Mouse (Mus musculus): Measurements from ENCODE around the gene Golt1a.
A peak's percentile ranks its signal among the peaks of the same experiment; 100 is the strongest.

Gene Golt1a

DNA sequence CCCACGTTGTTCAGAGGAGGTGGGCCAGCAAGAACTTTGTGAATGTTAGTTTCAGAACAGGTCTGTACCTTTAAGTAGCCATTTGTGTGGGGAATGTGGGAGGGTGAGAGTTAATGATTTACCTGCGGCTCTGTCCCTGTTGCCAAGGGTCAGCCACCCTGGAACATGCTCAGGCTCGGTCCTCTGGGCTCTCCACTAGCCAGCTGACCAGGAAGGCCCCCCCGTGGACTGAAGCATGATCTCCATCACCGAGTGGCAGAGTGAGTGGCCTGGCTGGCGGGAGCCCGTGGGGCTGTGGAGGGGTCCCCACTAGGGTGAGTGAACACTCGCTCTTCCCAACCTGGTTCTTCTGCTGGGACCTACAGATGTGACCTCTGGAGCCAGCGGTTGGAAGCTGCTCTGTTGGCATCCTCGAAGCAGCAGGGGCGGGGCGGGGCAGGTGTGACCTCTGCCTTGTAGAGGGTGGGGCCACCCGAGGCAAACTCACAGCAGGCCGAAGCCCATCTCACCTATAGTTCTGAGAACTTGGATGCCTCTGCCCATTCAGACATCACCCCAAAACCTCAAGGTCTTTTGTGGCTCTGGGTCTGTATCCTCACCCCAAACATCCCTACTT, at the start of gene Golt1a:
TSS of gene Golt1a (plus strand) at position 149 of the 616 bp plus-strand sequence.
- DNase-seq (ENCODE audit: low spot score in 2 of 2): no peak

DNA sequence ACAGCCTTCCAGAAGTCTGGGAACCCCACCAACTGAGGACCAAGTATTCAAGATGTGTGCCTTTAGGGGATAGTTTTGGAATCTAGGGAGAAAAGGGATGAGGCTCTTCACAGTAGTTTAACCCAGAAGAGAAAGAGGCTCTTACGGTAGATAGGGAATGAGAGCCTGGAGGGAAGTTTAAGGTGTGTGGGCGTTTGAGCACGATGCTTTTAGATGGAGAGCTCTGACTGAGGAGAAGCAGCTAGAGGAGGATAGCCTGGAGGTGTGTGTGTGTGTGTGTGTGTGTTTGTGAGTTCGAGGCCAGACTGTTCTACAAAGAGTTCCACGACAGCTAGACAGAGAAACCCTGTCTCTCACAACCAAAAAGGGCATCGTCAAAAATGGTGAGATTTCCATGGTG, 47.0 kb upstream of the Golt1a start:
- DNase-seq (ENCODE audit: low spot score in 2 of 2): no peak

DNA sequence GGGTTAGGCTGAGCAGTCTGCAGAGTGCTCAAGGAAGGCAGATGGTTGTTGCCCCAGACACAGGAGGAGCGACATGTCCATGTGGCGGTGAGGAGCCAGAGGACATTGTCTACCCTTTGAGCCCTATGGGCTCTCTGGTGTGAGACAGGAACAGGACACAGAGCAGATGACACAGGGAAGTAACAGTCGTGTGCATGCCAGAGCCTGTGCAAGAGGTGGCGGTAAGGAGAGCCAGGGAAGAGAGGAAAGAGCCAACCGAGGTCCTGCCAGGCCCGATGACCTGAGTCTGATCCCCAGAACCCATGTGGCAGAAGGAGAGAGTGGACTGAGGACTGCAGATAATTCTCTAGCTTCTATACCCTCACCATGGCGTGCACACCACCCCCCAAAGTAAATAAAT, 46.5 kb upstream of the Golt1a start:
- DNase-seq (ENCODE audit: low spot score in 2 of 2): no peak

DNA sequence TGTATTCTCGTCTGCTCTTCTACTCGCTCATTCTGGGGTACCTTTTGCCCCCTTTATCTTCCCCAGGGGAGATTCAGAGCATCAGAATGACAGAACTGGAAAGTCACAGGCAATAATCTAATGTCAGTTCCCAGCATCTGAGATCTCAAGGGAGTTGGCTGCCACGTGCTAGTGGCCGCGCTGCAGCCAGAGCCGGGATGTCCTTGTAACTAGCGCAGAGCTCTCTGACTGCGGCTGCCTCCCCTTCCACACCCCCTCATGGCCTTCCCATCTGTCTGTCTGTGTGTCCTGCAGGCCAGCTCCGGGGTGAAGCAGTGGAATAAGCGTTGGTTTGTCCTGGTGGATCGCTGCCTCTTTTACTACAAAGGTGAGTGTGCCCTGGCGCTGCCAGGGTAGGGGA, 45.2 kb upstream of the Golt1a start:
- DNase-seq (ENCODE audit: low spot score in 2 of 2): no peak

DNA sequence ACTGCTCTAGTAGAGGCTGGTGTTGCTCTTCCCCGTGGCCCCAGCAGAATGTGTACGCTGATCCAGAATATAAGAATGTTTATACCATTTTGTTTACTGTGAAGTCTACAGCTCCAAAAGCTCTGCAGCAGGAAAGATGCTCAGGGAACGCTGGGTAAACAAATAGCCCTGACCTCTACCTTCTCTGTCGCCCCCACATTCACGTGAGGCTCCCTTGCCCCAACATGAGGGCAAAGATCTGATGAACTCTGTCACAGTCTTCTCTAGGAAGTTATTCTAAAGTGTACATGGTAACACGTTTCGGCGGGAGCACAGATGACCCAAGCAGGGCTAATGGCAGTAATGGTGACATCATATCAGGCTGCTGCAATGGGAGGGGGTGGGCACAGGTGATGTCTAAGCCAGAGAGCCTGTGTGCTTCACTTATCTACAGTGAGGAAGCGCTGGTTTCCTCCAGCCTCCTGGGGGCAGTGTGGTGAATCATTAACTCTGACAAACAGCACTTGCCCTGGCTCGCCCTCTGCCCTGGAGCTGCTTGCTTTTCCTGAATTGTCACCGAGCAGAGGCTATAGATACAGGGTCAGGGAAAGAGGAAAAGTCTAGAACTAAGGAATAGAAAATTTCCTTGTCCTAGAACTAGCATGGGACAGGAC, 44.4 kb upstream of the Golt1a start:
- no peak for DNase-seq (ENCODE audit: low spot score in 2 of 2)

DNA sequence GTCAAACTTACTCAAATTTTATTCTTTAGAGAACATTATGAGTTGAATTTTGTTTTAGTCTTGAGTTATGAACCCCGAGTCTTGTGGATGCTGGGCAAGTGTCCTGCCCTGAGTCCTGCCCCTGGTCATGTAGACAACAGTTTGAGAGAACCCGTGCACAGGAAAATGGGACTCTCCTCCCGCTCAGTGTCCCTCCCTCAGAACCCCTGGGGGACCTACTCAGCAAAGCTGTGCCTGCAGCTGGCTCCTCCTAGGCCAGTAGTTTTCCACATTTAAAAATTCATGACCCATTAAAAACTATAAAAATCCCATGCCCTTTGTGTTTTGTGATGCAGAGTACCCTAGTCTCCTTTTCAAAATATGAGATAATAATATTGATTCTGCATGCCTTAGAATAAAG, 42.5 kb upstream of the Golt1a start:
- DNase-seq (ENCODE audit: low spot score in 2 of 2): no peak

DNA sequence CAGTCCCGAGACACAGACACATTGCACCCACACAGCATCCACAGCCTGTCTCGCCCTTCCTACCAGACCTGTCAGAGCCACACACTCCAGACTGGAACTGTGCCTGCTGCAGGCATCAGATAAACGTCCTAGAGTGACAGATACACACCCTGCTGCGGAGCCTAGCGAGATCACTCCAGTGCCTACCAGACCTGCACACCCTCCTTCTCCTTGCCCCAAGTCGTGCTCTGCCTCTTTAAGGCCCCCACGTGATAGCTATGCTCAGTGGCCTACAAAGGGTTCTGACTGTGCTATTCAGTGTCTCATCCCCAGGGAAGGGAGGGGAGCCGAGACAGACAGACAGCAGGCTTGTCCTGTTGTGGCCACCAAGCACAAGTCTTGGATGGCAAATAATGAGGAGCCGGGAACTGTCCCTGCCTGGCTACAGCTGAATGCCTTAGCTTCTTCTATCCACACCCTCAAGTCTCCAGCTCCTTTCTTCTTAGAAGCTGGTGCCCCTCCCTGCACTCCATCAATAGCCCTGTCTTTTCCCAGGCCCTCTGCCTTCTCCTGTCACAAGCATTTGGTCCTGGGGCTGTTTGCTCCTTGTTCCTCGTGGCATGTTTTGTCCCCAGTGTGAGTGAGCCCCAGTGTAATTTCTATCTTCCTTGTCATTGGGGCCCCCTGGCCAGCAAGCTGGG, 41.6 kb upstream of the Golt1a start:
- no peak for DNase-seq (ENCODE audit: low spot score in 2 of 2)

DNA sequence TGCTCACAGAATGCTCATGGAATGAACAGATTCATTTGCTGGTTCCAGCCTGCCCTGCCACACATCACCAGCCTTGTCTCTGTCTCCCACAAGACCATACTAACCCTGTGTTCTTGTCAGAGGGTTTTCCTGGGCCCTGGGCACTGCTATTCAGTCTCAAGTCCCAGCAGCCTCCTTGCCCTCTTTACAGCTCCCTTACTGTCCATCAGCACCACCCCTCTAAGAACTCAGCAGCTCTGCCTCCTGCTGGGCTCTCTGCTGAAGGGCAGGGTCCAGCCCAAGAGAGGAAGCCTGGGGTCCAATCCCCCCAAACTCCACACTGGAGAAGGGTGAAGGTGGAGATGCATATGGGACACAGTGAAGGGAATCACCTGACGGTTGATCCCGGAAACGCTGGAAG, 41.1 kb upstream of the Golt1a start:
- DNase-seq (ENCODE audit: low spot score in 2 of 2): no peak

DNA sequence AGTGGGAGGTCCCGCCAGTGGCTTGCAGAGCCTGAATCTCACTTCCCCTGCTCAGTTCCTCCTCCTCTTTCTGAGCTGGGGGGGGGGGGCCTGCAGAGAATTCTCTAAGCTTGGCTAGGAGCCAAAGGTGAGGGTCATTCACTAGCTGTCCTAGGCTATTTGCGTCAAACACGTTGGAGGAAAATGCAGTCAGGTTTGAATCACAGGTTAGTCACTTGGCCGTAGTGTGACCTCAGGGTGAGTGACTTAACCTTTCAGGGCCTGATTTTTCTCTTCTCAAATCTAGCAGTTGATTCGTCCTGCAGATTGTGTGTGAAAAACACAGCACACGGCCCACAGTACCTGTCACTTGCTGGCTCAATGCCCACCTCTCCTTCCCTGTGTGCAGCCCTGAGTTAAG, 39.3 kb upstream of the Golt1a start:
- DNase-seq (ENCODE audit: low spot score in 2 of 2): no peak

DNA sequence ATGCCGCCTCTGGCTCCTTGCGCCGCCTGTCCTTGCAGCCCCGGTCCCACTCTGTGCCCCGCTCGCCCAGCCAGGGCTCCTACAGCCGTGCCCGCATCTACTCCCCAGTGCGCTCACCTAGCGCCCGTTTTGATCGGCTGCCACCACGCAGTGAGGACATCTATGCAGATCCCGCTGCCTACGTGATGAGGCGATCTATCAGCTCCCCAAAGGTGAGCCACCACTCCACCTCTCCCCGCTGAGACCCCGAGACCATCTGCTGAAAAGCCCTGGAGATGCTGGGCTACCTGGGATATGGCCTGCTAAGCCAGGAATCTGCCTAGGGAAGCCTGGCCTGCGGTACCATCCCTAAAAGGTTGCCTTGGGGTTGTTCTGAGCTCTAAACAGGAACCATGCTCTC, 35.4 kb upstream of the Golt1a start:
- DNase-seq (ENCODE audit: low spot score in 2 of 2): no peak

DNA sequence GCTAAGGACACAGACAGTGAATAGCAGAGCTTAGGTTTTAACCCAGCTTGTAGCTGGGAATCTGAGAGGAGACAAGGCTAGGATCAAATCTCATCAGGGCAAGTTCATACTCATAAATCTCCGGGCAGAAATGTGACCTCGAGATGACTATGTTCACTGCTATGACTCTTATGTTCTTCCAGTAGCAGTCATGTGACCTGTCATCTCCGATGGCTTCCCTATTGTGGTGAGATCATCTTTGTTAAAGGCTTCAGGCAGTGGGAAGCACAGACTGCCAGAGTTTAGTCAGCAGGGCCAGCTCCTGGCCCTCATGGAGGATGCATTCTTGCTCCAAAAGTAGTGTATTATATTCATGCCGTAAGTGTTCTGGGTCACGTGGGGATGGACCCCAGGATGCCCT, 32.6 kb upstream of the Golt1a start:
- DNase-seq (ENCODE audit: low spot score in 2 of 2): no peak

DNA sequence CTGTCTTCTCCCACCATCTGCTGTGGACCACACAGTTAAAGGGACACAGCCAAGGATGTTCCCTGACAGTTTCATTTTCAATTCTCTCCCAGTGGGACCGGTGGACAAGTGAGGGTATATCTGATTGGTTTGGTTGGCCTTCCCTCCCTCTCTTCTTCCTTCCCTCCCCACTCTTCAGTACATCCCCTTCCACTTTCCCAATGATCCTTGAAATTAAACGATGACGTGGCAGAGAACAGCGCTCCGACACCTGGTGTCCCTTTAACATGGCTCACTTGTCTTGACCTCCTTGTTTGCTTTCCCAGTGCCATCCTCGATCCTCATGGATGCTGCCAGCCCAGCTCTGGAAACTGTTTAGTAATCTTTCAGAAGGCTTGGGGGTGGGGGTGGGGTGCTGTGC, 31.1 kb upstream of the Golt1a start:
- no peak for DNase-seq (ENCODE audit: low spot score in 2 of 2)

DNA sequence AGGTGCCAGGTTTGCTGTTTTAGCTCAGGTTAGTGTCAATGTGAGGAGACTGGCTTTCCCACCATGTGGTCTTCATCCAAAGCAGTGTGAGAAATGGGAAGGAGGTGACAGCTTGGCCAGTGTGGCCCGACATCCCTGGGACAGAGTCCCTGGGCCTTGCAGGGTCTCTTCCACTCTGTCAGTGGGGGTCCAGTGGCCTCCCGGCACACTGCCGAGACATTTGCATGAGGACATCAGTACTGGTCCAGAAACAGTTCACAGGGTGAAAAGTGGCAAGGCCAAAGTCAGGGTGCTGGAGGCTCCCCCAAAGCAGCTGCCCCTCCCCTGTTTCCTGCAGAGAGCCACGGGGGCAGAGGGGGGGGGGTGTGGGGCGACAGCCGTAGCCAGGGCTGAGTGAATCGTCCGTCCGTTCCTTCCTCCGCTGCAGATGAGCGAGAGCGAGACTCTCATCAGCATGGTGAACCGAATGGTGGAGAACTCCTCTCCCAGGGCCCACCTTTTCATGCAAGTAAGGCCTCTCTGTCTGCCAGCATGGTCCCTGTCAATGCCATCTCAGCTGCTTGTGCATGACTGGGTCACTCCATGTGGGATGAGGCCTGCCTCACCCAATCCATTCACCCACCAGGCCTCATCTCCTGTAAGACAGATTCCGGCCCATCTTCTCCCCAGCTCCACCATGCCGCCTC, 30.5 kb upstream of the Golt1a start:
- no peak for DNase-seq (ENCODE audit: low spot score in 2 of 2)

DNA sequence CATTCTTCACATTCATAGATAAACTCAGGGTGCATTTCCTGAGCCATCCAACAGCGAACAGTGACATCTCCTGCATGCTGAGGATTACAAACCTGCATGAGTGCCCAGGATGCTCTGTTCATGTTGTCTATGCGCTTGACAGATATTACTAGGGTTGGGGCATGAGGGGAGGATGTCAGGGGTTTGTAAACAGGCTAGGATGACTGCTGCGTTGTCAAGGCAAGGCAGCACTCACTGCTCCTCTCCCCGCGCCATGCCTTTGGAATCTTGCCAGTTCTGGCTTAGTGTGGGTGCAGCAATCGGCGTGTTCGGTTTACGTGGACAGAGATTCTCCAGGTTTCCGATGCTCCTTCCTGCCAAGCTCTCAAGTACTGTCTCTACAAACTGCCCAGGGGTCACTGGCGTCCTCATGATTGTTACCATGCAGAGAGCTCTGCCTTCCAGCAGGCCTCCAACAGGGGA, 29.9 kb upstream of the Golt1a start:
- DNase-seq (ENCODE audit: low spot score in 2 of 2): no peak

DNA sequence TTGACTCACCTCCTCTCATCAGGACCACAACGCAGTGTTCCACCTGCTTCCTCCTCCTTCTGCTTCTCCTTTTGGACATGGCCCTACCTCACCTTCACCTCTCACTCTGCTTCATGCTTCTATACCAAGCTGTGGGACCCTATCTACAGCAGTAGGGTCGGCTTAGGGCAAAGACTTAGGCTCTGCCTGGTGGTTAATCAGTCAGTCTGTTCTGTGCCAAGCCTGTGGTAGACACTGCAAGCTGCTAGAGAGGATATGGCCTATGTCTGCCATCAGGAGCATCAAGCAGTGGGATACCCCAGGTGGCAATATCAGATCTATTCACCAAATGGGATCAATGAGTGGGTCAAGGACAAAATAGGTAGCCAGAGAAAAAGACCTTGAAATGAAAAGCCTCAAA, 29.1 kb upstream of the Golt1a start:
- DNase-seq (ENCODE audit: low spot score in 2 of 2): no peak

DNA sequence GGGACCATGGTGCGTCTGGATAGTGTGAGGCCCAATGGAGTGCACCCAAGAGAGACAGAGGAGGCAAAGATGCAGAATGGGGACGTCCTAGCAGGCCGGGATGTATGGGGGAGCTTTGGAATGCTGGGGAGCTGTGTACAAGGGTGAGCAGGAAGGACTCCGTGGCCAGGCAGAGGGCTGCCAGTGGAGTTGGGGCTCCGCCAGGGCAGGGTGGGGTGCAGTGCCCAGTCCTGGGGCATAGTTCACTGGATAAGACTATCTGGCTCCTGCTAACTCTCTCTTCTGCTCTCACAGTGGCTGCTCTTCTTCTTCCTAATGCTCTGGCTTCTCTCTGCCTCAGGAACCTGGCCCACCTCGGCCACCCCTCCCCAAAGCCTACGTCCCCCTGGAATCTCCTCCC, 23.7 kb upstream of the Golt1a start:
- no peak for DNase-seq (ENCODE audit: low spot score in 2 of 2)

DNA sequence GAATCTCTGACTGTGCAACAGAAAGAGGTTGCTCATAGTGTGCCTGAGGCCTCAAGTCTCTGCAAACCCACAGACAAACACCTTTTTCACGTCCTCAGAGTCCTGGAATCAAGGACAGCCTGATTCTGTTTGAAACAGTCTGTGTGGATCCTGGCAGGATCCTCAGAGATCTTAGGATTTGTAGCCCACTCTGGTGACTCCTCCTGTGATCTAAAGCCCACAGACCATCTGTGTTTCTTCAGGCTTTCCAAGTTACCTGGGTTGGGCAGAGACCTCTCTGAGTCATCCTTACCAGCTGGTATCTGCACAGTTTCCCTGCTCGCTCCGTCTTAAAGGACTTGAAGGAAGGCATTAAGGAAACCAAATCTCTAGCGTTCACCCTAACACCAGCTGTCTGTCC, 22.5 kb upstream of the Golt1a start:
- no peak for DNase-seq (ENCODE audit: low spot score in 2 of 2)

DNA sequence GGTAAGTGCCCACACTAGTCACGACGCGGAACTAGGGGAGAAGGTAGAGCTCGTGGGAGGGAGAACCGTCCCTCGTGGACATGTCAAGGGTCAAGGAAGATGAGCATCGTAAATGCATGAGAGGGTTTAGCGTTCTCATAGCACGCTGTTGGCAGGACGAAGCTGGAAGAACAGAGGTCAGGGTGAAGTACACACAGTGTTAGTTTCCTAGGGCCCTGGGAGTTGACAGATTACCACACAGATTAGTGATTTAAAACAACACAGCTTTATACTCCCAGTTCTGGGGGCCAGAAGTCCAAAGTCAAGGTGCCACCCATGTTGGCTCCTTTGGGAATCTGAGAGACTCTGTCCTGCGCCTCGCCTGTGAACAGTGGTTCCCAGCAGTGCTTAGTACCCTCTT, 21.7 kb upstream of the Golt1a start:
- no peak for DNase-seq (ENCODE audit: low spot score in 2 of 2)

DNA sequence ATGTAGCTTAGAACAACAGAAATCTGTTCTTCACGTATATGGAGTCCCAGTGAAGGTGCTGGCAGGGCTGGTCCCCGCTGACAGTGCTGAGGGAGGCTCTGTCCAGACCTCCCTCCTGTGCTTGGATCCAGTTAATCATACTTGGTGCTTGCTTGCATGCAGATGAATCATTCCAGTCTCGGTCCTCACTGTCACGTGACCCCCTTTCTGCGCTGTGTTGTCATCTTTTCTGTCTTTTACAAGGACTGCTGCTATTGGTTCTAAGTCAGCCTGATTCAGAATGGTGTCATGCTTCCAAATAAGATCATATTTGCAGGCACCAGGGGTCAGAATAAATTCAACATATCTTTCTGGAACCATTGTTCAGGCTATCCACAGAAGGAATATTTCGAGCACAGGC, 17.7 kb upstream of the Golt1a start:
- no peak for DNase-seq (ENCODE audit: low spot score in 2 of 2)

DNA sequence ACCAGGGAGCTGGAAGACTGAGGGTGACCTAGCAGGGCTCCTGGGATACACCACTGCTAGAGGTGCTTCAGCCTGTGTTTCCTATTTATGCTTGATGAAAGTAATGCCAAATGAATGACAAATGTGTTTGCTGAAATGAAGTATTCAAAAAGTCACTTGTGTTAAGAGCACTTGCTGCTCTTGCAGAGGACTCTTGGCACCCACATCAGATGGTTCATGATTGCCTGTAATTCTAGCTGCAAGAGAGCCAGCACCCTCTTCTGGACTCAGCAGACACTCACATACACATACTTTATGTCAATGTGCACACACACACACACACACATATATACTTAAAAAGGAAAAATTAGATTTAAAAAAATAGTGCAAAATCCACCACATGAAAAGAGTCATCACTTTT, 17.0 kb upstream of the Golt1a start:
- DNase-seq (ENCODE audit: low spot score in 2 of 2): no peak

DNA sequence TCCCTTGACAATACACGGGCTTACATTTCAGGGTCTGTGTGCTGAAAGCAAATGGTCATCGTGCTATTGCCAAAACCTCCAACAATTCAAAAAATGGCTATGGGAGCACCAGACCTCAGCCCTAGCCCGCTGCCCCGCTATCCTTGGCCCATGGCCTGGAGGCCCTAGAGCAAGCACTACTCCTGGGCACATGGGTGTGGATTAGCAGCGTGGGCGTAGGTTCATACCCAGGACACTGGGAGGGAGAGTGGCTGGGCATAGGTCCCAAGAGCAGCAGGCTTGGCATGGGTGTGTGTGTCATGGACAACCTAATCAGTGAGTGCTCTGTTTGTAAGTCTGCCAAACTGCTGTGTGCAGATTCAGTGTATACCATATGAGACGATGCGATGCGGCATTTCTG, 13.2 kb upstream of the Golt1a start:
- peak in 1 of 2 experiments; percentile 67 for DNase-seq (ENCODE audit: low spot score in 2 of 2)

DNA sequence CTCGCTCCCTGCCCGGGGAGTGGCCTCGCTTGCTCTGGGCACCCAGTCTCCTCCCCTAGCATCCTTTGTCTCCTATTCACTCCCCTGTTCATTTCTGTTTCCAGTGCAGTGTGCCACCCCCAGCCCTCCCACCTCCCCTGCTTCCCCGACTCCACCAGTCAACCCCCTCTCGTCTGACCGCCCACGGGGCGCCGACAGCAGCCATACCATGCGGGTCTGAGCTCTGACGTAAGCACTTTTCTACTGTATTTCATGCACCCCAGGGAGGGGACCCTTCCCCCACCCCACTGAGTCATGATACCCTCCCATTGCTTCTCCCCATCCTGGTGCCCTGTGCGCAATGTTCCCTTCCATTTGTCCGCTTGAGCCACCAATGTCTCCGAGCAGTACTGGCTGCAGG, 10.8 kb upstream of the Golt1a start:
- DNase-seq (ENCODE audit: low spot score in 2 of 2): no peak

DNA sequence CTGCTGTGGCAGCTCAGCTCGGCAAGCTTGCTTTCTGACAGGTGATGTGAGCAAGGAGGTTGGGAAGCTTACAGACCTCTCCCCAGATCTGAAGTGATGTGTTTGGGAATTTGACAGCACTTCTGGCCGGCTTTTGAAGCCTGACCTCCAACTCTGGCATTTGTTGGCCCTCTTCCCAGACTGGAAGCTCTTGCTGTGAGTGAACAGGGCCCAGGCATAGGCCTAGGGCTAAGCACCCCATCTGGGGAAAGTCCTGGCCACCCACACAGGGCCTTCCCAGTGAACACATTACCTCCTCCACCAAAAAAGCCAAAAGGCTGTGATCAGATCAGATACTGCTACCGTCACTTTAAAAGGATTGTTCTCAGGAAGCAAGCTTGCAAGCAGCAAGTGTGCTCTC, 7.1 kb upstream of the Golt1a start:
- peak in 1 of 2 experiments; percentile 47 for DNase-seq (ENCODE audit: low spot score in 2 of 2)

All from cerebellum, postnatal 4 days (tissue).